Mouse (Mus musculus): ENCODE data around the gene Sdhb. TPM values are rescaled to one million over a fixed set of nuclear protein-coding genes. Genes with fewer than 3 reads are reported as not detected.
A peak's percentile ranks its signal among the peaks of the same experiment; 100 is the strongest.

The Sdhb gene
- polyA plus RNA-seq, 1 experiment from 2014 or later, result 401 TPM

DNA sequence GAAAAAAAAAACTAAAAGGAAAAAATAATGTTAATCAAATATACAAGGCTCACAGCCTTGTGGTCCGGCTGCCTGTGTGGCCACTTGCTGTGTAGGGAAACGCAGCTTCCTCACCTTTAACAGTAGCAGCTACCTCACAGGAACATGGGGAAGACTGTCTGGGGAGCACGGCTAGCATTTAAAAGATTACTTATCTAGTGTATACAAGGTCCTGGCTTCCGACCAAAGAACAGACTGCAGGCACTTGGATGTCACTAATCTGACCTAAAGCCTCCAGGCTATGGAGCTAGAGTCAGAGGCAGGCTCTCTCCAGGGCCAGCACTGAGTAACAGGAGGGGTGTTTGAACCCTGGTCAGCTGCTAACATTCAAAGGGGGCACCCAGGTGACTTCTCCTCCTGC, 15.0 kb upstream of the Sdhb start:
- Histone ChIP-seq H3K4me1 (ENCODE audit: control insufficient read depth, insufficient read depth, low read length) (no peaks in the 10 kb centered on the region), H3K4me2 (ENCODE audit: low read depth, low read length) (no peak overlapping the region), H3K9me3 (replicated peaks; ENCODE audit: control insufficient read depth, low read length) (no peaks in the 10 kb centered on the region; the same call in 1 of the 2 replicates), H3K27ac (ENCODE audit: low read length) (no peak overlapping the region), H3K4me3 (replicated peaks; ENCODE audit: low read length) (no peak overlapping the region), H3K36me3 (ENCODE audit: control insufficient read depth, insufficient read depth, low read length) (no peaks in the 10 kb centered on the region), H3K9ac (ENCODE audit: low read length) (no peak overlapping the region), H3K27me3 (ENCODE audit: control insufficient read depth, insufficient read depth, low read length) (no peaks in the 10 kb centered on the region)
- ATAC-seq (ENCODE audit: insufficient read depth, low FRiP score), result no peak
- WGBS, result 35% methylated on average over 4 of the region's 4 CpGs

DNA sequence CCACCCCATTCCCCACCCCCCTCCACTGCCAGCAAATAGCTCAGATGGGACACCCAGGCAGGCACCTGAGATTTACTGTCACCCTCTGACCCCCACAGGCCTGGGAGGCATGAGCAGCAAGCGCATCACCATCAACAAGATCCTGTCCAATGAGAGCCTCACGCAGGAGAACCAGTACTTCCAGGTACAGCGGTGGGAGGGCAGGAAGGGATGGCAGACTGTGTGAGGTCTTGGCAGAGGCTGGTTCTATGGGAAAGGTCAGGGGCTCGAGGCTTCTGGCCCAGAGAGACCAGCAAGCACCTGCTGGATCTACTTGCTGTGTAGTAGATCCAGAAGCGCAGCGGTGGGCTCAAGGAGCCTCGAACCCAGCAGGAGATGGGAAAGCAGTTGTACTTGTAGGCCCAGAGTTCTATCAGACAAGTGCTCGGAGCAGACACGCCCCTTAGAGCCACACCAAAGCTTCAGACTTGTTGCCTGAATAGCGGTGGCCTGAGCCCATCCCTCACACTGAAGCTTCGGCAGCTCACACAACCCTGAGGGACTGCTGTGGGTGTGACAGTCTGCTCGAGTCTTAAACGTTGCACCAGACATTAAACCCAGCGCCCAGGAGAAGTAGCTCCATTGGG, 14.3 kb upstream of the Sdhb start:
- H3K4me3 ChIP-seq (replicated peaks; ENCODE audit: low read length), result no peak overlapping the region
- H3K9me3 ChIP-seq (replicated peaks; ENCODE audit: control insufficient read depth, low read length), result no peaks in the 10 kb centered on the region; the same call in 1 of the 2 replicates
- WGBS, result 66% methylated on average over 14 of the region's 14 CpGs
- no peak for ATAC-seq (ENCODE audit: insufficient read depth, low FRiP score)
- no peak overlapping the region for H3K27ac ChIP-seq (ENCODE audit: low read length)
- no peaks in the 10 kb centered on the region for H3K36me3 ChIP-seq (ENCODE audit: control insufficient read depth, insufficient read depth, low read length)
- no peak overlapping the region for H3K4me2 ChIP-seq (ENCODE audit: low read depth, low read length)
- no peak overlapping the region for H3K9ac ChIP-seq (ENCODE audit: low read length)
- no peaks in the 10 kb centered on the region for H3K27me3 ChIP-seq (ENCODE audit: control insufficient read depth, insufficient read depth, low read length)
- H3K4me1 ChIP-seq (ENCODE audit: control insufficient read depth, insufficient read depth, low read length), result no peaks in the 10 kb centered on the region

DNA sequence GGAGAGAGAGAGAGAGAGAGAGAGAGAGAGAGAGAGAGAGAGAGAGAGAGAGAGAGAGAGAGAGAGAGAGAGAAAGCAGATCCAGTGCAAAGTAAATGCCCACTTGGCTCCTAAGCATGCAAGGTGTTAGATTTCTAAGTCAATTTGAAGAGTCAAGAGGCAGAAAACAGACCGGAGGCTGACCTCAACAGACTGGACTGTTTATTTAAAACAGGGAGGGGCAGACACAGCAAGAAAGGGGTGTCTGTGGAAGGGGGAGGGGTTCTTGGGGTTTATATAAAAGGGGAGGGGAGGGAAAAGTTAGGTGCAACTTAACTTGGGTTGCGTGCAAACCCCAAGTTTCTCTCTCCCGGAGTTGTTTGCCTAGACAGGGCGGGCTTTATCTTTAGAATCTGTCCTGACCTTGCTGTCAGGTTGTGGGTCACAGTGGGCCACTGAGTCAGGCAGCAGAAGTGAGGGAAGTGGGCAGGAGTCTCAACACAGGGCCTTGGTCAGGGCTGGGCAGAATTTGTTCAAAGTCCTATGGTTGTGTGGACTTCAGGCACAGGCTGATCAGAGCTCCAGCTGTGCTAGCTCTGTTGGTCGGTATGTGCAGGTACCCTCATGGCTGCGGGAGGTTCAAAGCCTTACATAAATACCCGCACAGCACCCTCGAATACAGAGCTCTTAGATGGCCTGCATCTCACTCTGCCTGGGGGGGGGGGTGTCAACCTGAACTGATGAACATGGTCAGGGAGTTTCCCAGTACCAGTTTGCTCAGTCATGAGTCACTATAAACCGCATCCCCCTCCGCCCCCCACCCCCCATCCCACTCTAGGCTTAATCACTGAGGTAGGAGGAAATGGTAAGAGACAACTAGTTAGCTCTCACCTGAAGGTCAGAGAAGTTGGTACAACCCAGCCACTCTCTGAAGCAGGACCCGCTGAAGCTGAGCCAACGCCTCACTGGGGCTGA, 13.2 kb upstream of the Sdhb start:
- H3K9me3 ChIP-seq (replicated peaks; ENCODE audit: control insufficient read depth, low read length), result no peaks in the 10 kb centered on the region; the same call in 1 of the 2 replicates
- peak; percentile 46; the same call in 1 of the 2 replicates for ATAC-seq (ENCODE audit: insufficient read depth, low FRiP score)
- no peaks in the 10 kb centered on the region for H3K4me1 ChIP-seq (ENCODE audit: control insufficient read depth, insufficient read depth, low read length)
- WGBS, result 76% methylated on average over 12 of the region's 12 CpGs
- H3K36me3 ChIP-seq (ENCODE audit: control insufficient read depth, insufficient read depth, low read length), result no peaks in the 10 kb centered on the region
- no peak overlapping the region for H3K4me3 ChIP-seq (replicated peaks; ENCODE audit: low read length)
- H3K4me2 ChIP-seq (ENCODE audit: low read depth, low read length), result no peak overlapping the region
- no peaks in the 10 kb centered on the region for H3K27me3 ChIP-seq (ENCODE audit: control insufficient read depth, insufficient read depth, low read length)
- no peak overlapping the region for H3K27ac ChIP-seq (ENCODE audit: low read length)
- H3K9ac ChIP-seq (ENCODE audit: low read length), result no peak overlapping the region

DNA sequence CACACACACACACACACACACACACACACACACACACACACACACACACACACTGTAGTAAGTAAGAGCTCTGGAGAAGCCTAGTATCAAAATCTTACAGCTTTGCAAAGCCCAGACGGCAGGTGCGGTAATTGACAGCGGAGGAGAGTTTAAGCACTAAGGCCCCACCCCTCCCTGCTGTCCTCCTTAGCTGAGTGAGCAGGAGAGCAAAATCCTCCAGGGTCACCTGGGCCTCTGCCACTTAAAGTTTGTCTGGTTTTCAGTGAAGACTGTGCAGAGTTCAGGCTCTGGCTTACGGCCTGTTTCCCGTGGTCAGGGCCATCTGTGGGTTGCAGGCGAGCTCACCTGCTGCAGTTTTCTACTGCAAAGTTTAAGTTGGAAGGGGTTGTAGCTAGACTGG, 12.5 kb upstream of the Sdhb start:
- H3K9ac ChIP-seq (ENCODE audit: low read length), result no peak overlapping the region
- no peak overlapping the region for H3K4me2 ChIP-seq (ENCODE audit: low read depth, low read length)
- H3K4me1 ChIP-seq (ENCODE audit: control insufficient read depth, insufficient read depth, low read length), result no peaks in the 10 kb centered on the region
- no peaks in the 10 kb centered on the region for H3K27me3 ChIP-seq (ENCODE audit: control insufficient read depth, insufficient read depth, low read length)
- ATAC-seq (ENCODE audit: insufficient read depth, low FRiP score), result no peak
- WGBS, result 75% methylated on average over 6 of the region's 6 CpGs
- H3K4me3 ChIP-seq (replicated peaks; ENCODE audit: low read length), result no peak overlapping the region
- no peaks in the 10 kb centered on the region; the same call in 1 of the 2 replicates for H3K9me3 ChIP-seq (replicated peaks; ENCODE audit: control insufficient read depth, low read length)
- H3K27ac ChIP-seq (ENCODE audit: low read length), result no peak overlapping the region
- no peaks in the 10 kb centered on the region for H3K36me3 ChIP-seq (ENCODE audit: control insufficient read depth, insufficient read depth, low read length)

DNA sequence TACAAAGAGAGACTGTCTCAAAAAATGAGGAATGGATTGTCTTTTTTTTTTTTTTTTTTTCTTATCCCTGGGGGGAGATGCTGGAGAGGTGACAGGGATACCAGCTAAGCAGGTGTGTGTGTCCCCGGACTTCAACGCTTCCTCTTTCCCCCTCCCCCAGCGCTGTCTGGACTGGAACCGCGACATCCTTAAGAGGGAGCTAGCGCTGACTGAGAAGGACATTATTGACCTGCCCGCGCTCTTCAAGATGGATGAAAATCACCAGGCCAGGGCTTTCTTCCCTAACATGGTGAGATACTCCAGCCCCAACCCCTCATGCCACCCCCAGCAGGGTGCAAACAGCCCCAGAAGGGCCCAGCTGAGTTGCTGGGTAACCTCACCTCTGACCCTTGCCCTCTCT, 12.0 kb upstream of the Sdhb start:
- Histone ChIP-seq H3K27me3 (ENCODE audit: control insufficient read depth, insufficient read depth, low read length) (no peaks in the 10 kb centered on the region), H3K4me1 (ENCODE audit: control insufficient read depth, insufficient read depth, low read length) (no peaks in the 10 kb centered on the region), H3K4me3 (replicated peaks; ENCODE audit: low read length) (no peak overlapping the region), H3K9me3 (replicated peaks; ENCODE audit: control insufficient read depth, low read length) (no peaks in the 10 kb centered on the region), H3K9ac (ENCODE audit: low read length) (no peak overlapping the region), H3K27ac (ENCODE audit: low read length) (no peak overlapping the region), H3K4me2 (ENCODE audit: low read depth, low read length) (no peak overlapping the region), H3K36me3 (ENCODE audit: control insufficient read depth, insufficient read depth, low read length) (no peaks in the 10 kb centered on the region)
- WGBS, result 74% methylated on average over 8 of the region's 8 CpGs
- no peak for ATAC-seq (ENCODE audit: insufficient read depth, low FRiP score)

DNA sequence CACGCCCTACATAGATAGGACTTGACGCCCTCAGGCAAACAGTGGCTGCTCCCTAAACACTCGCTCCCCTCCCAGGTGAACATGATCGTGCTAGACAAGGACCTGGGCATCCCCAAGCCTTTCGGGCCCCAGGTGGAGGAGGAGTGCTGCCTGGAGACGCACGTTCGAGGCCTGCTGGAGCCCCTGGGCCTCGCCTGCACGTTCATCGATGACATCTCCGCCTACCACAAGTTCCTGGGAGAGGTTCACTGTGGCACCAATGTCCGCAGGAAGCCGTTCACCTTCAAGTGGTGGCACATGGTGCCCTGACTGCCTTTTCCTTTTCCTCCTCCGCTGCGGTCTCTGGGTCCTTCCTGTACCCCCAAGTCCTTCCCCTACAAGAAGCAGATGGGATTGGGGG, 11.4 kb upstream of the Sdhb start:
- no peak overlapping the region for H3K4me2 ChIP-seq (ENCODE audit: low read depth, low read length)
- WGBS, result 80% methylated on average over 16 of the region's 16 CpGs

DNA sequence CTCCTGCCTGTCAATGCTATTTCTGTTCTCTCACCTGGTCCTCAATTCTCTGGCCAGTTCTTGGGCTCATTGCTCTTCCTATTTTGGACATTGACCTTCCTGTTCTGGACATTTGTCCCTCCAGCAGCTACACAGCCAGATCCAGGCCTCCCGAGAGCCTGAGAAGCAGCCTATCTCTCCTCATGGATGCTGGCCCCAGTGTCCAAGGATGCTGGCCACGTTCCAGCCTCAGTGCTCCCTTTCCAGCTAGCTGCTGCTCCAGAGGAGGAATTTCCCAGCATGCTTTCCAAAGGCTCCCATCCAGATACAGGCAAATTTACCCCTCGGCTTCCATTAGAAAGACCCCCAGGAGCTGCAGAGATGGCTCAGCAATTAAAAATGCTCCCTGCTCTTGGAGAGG, 10.4 kb upstream of the Sdhb start:
- H3K4me1 ChIP-seq (ENCODE audit: control insufficient read depth, insufficient read depth, low read length), result no peaks in the 10 kb centered on the region
- ATAC-seq (ENCODE audit: insufficient read depth, low FRiP score), result no peak
- H3K4me3 ChIP-seq (replicated peaks; ENCODE audit: low read length), result no peak overlapping the region
- H3K27ac ChIP-seq (ENCODE audit: low read length), result no peak overlapping the region
- no peak overlapping the region for H3K4me2 ChIP-seq (ENCODE audit: low read depth, low read length)
- no peaks in the 10 kb centered on the region for H3K36me3 ChIP-seq (ENCODE audit: control insufficient read depth, insufficient read depth, low read length)
- no peaks in the 10 kb centered on the region for H3K9me3 ChIP-seq (replicated peaks; ENCODE audit: control insufficient read depth, low read length)
- 70% methylated on average over 3 of the region's 3 CpGs for WGBS
- no peaks in the 10 kb centered on the region for H3K27me3 ChIP-seq (ENCODE audit: control insufficient read depth, insufficient read depth, low read length)
- H3K9ac ChIP-seq (ENCODE audit: low read length), result no peak overlapping the region

More for the DNA sequence above, 11.4 kb upstream of the Sdhb start:
- H3K9me3 ChIP-seq (replicated peaks; ENCODE audit: control insufficient read depth, low read length), result no peaks in the 10 kb centered on the region
- no peaks in the 10 kb centered on the region for H3K4me1 ChIP-seq (ENCODE audit: control insufficient read depth, insufficient read depth, low read length)
- no peak overlapping the region for H3K4me3 ChIP-seq (replicated peaks; ENCODE audit: low read length)
- H3K36me3 ChIP-seq (ENCODE audit: control insufficient read depth, insufficient read depth, low read length), result no peaks in the 10 kb centered on the region
- H3K9ac ChIP-seq (ENCODE audit: low read length), result no peak overlapping the region
- H3K27ac ChIP-seq (ENCODE audit: low read length), result no peak overlapping the region
- no peak for ATAC-seq (ENCODE audit: insufficient read depth, low FRiP score)
- H3K27me3 ChIP-seq (ENCODE audit: control insufficient read depth, insufficient read depth, low read length), result no peaks in the 10 kb centered on the region

DNA sequence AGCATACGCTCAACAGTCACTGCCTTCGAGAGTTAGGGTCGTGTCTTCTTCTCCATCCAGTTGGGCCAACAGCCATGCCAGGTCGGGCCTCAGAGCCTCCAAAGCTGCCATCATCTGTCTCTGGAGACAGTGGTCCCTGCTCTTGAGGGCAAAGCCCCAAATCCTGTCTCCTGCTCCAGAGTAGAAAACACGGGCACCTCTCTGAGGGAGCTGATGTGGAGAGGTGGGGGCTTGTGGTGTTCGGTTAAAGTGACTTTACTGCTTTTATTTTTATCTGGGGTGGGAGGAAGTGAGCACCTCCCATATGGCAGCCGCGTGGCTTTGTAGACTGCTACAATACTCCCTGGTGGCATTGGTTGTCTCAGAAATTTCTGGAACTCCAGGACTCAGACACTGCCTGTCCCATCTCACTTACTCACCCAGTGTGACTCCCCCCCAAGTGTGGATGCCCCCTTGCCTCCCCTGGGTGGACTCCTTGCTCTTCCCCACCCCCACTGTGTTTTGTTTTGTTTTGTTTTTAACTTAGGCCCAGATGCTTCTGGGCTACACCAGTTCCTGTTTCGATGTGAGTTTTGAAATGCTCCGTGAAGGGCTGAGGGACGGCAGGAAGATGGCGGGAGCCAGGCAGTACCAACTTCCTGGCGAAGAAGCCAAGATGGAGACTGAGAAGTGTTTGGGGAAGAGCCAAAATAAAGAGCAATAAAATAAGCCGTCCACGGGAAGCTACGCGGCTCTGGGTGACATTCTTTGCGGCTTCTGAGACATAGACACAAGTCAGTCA, 9.0 kb upstream of the Sdhb start:
- Histone ChIP-seq H3K4me3 (replicated peaks; ENCODE audit: low read length) (no peak overlapping the region), H3K4me2 (ENCODE audit: low read depth, low read length) (no peak overlapping the region), H3K4me1 (ENCODE audit: control insufficient read depth, insufficient read depth, low read length) (peaks cover 4% of the 10 kb centered on the region; the same call in 1 of the 2 replicates), H3K27me3 (ENCODE audit: control insufficient read depth, insufficient read depth, low read length) (no peaks in the 10 kb centered on the region; the same call in 1 of the 2 replicates), H3K36me3 (ENCODE audit: control insufficient read depth, insufficient read depth, low read length) (no peaks in the 10 kb centered on the region), H3K9me3 (replicated peaks; ENCODE audit: control insufficient read depth, low read length) (no peaks in the 10 kb centered on the region), H3K9ac (ENCODE audit: low read length) (no peak overlapping the region), H3K27ac (ENCODE audit: low read length) (no peak overlapping the region; the same call in 1 of the 2 replicates)
- 84% methylated on average over 18 of the region's 18 CpGs for WGBS
- no peak for ATAC-seq (ENCODE audit: insufficient read depth, low FRiP score)

Data from stomach, embryonic 16.5 days (tissue).